Comparison of ENCODE assay signal across 10 mouse cellular contexts in the genomic region with DNA sequence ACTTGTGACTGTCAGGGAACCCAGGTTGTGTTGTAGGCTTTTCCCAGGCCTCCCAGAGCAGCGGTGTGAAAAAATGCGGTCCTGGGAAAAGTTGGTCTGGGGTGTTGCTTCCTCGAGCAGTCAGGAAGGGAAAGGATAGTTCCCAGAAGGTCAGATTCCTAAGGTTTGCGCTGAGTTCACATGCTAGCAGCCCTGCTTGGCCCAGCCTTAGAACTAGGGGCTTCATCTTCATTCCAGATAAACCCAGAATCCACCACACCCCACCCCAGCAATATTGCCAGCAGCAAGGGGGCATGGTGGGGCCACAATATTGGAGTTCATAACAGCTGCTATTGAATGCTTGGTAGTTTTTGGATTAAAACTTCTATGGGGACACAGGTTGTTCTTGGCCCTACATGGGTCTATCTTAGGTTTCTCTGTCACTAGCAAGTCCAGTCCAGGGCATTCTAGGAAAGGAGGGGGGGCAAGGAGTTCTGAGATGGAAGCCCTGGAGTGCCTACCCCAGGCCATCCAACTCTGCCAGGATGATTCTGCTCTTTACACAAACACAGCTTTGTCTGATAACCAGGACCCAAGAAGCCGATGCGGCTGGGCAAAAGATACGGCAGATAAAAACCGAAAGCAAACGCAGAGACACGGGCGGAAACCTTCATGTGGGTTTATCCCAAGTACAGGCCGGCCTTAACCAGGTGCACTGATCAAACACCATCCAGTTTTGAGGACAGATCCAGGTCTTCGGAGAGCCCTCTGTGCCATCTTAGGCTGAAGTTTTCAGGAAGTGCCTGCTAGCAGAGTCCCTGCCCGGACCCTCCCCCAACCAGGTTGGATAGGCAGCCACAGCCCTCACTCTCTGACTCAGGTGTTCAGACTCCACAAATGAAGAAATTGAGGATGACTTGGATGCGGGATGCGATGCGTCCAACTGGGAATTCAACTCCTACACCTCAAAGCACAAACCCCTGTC. TPM values are rescaled to one million over a fixed set of nuclear protein-coding genes. Genes with fewer than 3 reads are reported as not detected.
DNase-seq lines count a peak whose midpoint lies in the region; ATAC-seq and TF ChIP-seq lines count a peak whose summit lies in the region.
"Had no signal": no experiment of that assay in that cellular context is flagged by ENCODE, and none has a peak within 500 bp of the region (broad histone marks: within the 10 kb centered on the region; RNA-seq: fewer than 3 reads in every experiment).

No protein-coding gene starts in this region.

- ATAC-seq in heart, embryonic 13.5 days (ENCODE audit: extremely low read depth, insufficient number of reproducible peaks, low FRiP score, low TSS enrichment): no peak
- ATAC-seq: midbrain, embryonic 15.5 days had no signal

- H3K9ac ChIP-seq in heart, embryonic 13.5 days: peak overlapping the region; percentile 90
- H3K9ac ChIP-seq: midbrain, embryonic 15.5 days had no signal

- H3K36me3 ChIP-seq in heart, embryonic 13.5 days: peaks cover 12% of the 10 kb centered on the region; the same call in 1 of the 2 replicates
- no peaks in the 10 kb centered on the region for H3K36me3 ChIP-seq in spleen, adult 2 months (ENCODE audit: control insufficient read depth, insufficient read depth, low read length)
- H3K36me3 ChIP-seq: midbrain, embryonic 15.5 days had no signal

- WGBS in heart, embryonic 13.5 days: 27% methylated on average over 17 of the region's 17 CpGs
- 31% methylated on average over 17 of the region's 17 CpGs for WGBS in spleen, adult 2 months

- peak overlapping the region; percentile 77 for H3K4me3 ChIP-seq in heart, embryonic 13.5 days
- H3K4me3 ChIP-seq in spleen, adult 2 months (ENCODE audit: extremely low read depth, insufficient read depth, insufficient read length): peak overlapping the region; percentile 17; the same call in 1 of the 2 replicates
- H3K4me3 ChIP-seq: midbrain, embryonic 15.5 days had no signal

- H3K4me1 ChIP-seq in heart, embryonic 13.5 days: peaks cover 47% of the 10 kb centered on the region
- H3K4me1 ChIP-seq in spleen, adult 2 months (ENCODE audit: control insufficient read depth, insufficient read depth, insufficient read length): peaks cover 11% of the 10 kb centered on the region; the same call in 1 of the 2 replicates

- no peak for TF ChIP-seq CTCF in spleen, adult 2 months (IDR thresholded peaks at IDR 0.05; ENCODE audit: extremely low read depth, insufficient read depth, insufficient read length, insufficient replicate concordance)

- no peaks in the 10 kb centered on the region for H3K9me3 ChIP-seq in heart, embryonic 13.5 days
- H3K9me3 ChIP-seq: midbrain, embryonic 15.5 days had no signal

- intact Hi-C loops in gastrocnemius, postnatal 36 days (cut with DNase I): no loop called here

- H3K27me3 ChIP-seq in heart, embryonic 13.5 days (replicated peaks): peaks cover 98% of the 10 kb centered on the region
- H3K27me3 ChIP-seq in spleen, adult 2 months (ENCODE audit: control insufficient read depth, insufficient read depth, low read length): peaks cover 37% of the 10 kb centered on the region

- no peak for TF ChIP-seq POLR2A in spleen, adult 2 months (IDR thresholded peaks at IDR 0.05; ENCODE audit: low read depth, low read length)

- H3K27ac ChIP-seq in heart, embryonic 13.5 days (replicated peaks): peak overlapping the region; percentile 61
- no peak overlapping the region for H3K27ac ChIP-seq in spleen, adult 2 months (ENCODE audit: insufficient read depth, low read length)
- H3K27ac ChIP-seq: midbrain, embryonic 15.5 days had no signal

- no peak for DNase-seq in heart, adult 18-20 months
- DNase-seq in spleen, adult 2 months (ENCODE audit: low read depth in 1 of 2, low spot score in 2 of 2): no peak
- DNase-seq in spleen, postnatal 36 days (ENCODE audit: low spot score in 2 of 2): no peak
- DNase-seq in induced T-regulatory cell, adult 2 months (ENCODE audit: low read depth): peak; percentile 44
- DNase-seq in T-cell, adult 2 months (ENCODE audit: low spot score): no peak
- DNase-seq in gastrocnemius, postnatal 36 days: no peak
- no peak for DNase-seq in lung, postnatal 25 days (ENCODE audit: low spot score)
- DNase-seq: cerebellum, adult 11-12 months had no signal

- H3K4me2 ChIP-seq in heart, embryonic 13.5 days: peak overlapping the region; percentile 91
- H3K4me2 ChIP-seq: midbrain, embryonic 15.5 days had no signal

RNA-seq across cellular contexts. Expression of a gene that starts 4.8 kb away (rescaled TPM):
- polyA plus RNA-seq in heart, embryonic 13.5 days (2015; fragmentation: Nextera tagmentation; extraction: Ambion mirVana): 6.8 and 7.4 TPM in 2 replicates
- total RNA-seq in heart, adult 18-20 months (2021): 1 to 10 TPM; 1.7 to 1.9 TPM
- polyA plus RNA-seq in spleen, adult 2 months (2012; rRNA removed): 0.12 and 0.22 TPM in 2 replicates
- total RNA-seq in gastrocnemius, postnatal 36 days (2021): under 1 TPM; 0.18 to 0.27 TPM

RNA-seq across cellular contexts. Expression of a gene that starts 7.0 kb away (rescaled TPM):
- 0.52 and 0.64 TPM in 2 replicates for polyA plus RNA-seq in heart, embryonic 13.5 days (2015; fragmentation: Nextera tagmentation; extraction: Ambion mirVana)
- total RNA-seq in heart, adult 18-20 months (2021): under 1 TPM; 0.10 to 0.18 TPM
- polyA plus RNA-seq in spleen, adult 2 months (2012; rRNA removed): not detected in 2 replicates
- total RNA-seq in gastrocnemius, postnatal 36 days (2021): not detected

RNA-seq across cellular contexts. Expression of a gene that starts 12.5 kb away (rescaled TPM):
- 35.3 and 42.8 TPM in 2 replicates for polyA plus RNA-seq in heart, embryonic 13.5 days (2015; fragmentation: Nextera tagmentation; extraction: Ambion mirVana)
- 10 to 100 TPM; 12.7 to 13.0 TPM for total RNA-seq in heart, adult 18-20 months (2021)
- polyA plus RNA-seq in spleen, adult 2 months (2012; rRNA removed): 33.6 and 39.9 TPM in 2 replicates
- 10 to 100 TPM; 11.1 to 13.9 TPM for total RNA-seq in gastrocnemius, postnatal 36 days (2021)

RNA-seq across cellular contexts. Expression of a gene that starts 36.6 kb away (rescaled TPM):
- 7.7 and 9.5 TPM in 2 replicates for polyA plus RNA-seq in heart, embryonic 13.5 days (2015; fragmentation: Nextera tagmentation; extraction: Ambion mirVana)
- under 1 TPM; 0.15 to 0.31 TPM for total RNA-seq in heart, adult 18-20 months (2021)
- 1.8 and 3.7 TPM in 2 replicates for polyA plus RNA-seq in spleen, adult 2 months (2012; rRNA removed)
- total RNA-seq in gastrocnemius, postnatal 36 days (2021): not detected
